Mouse (Mus musculus) telencephalon, adult 2 months (tissue): Measurements from ENCODE around the gene Pla2g10.
A peak's percentile ranks its signal among the peaks of the same experiment; 100 is the strongest.
"Not testable (repeated sequence)": the region's sequence is repeated elsewhere in the genome, so short reads cannot be mapped to it uniquely, and the experiment has no call there.

Experiments
- DNase-seq: peaks from one replicate; pipeline ENCODE4 v3.0.0-alpha.2; 2011; ENCODE audit warnings: low read depth, low spot score

Pla2g10 gene

GRCm38 (mm10) chr16:13730285-13731255, at the start of gene Pla2g10:
Gene Pla2g10 (minus strand): TSS chr16:13730983.
- no peak for DNase-seq

GRCm38 (mm10) chr16:13774651-13775050, 43.9 kb upstream of the Pla2g10 start:
- not testable (repeated sequence) for DNase-seq

- DNase-seq = not testable (repeated sequence)
Measured at GRCm38 (mm10) chr16:13774011-13774410, 43.2 kb upstream of the Pla2g10 start.

DNA sequence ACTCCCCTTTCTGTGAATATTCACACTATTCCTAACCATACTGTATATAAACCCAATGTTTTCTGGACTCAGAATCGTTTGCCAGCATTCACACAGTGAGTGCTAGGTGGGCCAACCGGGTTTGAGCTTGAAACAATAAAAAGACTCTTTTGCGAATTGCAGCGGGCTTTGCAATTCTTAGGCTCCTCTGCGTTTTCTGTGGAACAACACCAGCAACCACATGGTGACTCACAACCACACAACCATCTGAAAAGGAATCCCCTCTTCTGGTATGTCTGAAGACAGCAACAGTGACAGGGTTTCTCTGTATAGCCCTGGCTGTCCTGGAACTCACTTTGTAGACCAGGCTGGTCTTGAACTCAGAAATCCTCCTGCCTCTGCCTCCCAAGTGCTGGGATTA, 41.3 kb upstream of the Pla2g10 start:
- DNase-seq = not testable (repeated sequence)

DNA sequence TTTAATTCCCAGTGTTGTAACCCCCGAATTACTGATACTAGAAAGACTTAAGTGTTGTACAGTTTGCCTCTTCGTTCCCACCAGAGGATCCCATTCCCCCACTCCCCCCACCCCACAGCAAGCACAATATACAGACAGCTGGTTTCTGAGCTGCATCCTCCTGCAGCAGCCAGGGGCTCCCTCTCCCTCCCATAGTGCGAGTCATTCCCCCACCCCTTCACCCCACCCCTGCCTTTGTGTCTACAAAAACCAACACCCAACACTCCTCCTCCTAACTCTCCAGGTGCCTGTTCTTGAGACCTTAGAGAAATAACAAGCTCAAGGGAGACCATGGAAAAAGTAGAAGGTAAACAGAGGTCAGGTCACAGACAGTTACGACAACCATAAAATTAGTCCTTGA, 40.8 kb upstream of the Pla2g10 start:
- DNase-seq = not testable (repeated sequence)

DNA sequence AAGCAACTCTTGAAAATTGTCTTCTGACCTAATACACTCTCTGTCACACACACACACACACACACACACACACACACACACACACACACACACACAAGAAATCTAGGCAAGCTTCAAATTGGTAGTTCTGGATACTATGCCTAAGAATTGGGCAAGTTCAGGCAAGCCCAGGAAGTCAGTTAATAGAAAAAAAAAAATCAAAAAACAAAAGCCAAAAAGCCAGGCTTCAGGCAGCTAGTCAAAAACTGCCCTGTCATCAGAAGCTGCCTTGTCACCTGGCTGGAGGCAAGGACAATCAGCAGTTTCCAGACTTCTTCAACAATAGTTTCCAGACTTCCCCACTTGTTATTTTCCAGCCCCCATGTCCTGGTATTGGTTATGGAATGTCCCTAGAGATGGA, 35.6 kb upstream of the Pla2g10 start:
- no peak for DNase-seq

DNA sequence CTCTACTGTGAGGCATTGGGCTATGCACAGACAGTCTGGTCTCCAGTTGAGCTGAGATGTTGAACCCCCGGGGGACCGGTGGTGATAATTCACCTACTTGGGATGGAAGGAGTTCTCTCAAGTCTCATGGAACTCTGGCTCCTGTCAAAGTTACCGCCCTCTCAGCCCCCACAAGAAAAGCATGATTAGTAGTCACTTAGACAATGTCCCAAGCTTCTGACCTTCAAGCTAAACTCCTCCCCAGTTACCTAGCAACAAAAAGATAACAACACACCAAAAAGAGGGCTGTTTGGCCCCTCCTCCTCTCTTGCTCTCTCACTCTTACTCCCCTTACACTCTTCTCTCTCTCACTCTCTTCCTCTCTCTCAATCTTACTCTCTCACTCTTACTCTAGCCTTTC, 33.7 kb upstream of the Pla2g10 start:
- DNase-seq = no peak

- DNase-seq = not testable (repeated sequence)
Measured at GRCm38 (mm10) chr16:13762807-13763206, 32.0 kb upstream of the Pla2g10 start.

GRCm38 (mm10) chr16:13757823-13758222, 27.0 kb upstream of the Pla2g10 start:
- no peak for DNase-seq

GRCm38 (mm10) chr16:13754400-13755190, 23.8 kb upstream of the Pla2g10 start:
- DNase-seq = peak; percentile 87

GRCm38 (mm10) chr16:13753986-13754385, 23.2 kb upstream of the Pla2g10 start:
- DNase-seq = no peak

- DNase-seq = no peak
Measured at GRCm38 (mm10) chr16:13750626-13751025, 19.8 kb upstream of the Pla2g10 start.

GRCm38 (mm10) chr16:13749981-13750380, 19.2 kb upstream of the Pla2g10 start:
- DNase-seq = no peak

GRCm38 (mm10) chr16:13749306-13749705, 18.5 kb upstream of the Pla2g10 start:
- no peak for DNase-seq

DNA sequence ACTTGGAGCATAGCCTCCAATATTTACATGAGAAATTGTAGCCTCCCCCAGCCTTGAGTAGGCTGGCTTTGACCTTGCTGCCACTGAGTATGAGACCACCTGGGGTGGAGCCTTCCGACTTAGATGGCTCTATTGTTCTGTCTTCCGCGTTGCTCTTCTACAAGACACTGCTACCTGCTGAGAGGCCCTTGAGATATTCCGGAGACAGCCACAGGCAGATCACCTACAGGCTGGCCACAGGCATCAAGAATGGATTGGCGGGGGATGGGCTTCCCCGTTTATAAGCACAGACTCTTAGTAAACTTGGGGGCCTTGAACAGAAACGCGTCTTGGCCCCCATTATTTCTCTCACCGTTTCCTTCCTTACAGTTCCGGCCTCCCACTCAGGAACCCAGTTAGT, 18.0 kb upstream of the Pla2g10 start:
- DNase-seq = not testable (repeated sequence)

DNA sequence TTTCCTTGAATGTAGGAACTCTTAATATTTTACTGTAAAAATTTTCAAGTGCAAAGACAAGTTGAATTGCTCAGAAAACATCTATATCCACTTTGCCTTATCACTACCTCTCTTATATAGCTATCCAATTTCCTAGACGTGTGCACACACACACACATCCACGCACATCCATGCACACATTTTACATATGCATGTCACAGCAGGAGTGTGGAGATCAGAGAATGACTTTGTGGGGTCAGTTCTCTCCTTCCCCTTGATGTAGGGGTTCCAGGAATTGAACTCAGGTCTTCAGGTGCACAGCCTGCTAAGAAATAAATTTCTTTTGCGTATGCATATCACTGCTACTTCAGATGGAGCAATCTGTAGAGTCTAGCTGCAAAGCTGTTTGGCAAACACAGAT, 17.3 kb upstream of the Pla2g10 start:
- no peak for DNase-seq

DNA sequence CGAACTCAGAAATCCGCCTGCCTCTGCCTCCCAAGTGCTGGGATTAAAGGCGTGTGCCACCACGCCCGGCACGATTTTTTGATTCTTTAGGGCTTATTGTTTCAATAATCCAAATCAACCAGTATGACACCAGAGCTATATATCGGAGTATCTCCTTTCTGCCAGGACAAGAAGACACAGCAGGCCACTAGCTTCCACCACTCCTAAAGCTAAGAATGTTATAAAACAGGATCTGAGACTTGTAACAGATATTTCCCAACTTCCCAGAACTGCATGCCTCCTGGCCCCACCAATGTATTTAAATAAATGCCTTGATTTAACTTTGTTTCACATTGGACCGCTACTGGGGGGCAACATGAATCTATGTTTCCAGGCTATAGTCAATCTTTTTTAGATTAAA, 16.9 kb upstream of the Pla2g10 start:
- no peak for DNase-seq

DNA sequence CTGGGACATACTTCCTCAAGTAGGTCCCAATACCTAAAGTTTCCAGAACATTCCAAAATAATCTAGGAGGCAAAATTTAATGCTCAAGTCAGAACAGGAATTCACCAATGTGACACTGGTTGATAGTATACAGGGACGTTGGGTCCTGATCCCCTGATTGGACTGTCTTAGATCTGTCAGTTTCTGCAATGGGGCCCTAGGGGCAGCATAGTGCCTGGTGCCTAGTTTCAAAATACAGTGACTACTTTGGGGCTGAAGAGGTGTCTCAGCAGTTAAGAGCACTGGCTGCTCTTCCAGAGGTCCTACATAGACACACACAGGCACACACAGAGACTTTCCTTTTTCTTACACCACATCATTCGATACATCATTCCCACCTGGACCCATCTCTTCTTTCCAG, 10.1 kb upstream of the Pla2g10 start:
- no peak for DNase-seq

DNA sequence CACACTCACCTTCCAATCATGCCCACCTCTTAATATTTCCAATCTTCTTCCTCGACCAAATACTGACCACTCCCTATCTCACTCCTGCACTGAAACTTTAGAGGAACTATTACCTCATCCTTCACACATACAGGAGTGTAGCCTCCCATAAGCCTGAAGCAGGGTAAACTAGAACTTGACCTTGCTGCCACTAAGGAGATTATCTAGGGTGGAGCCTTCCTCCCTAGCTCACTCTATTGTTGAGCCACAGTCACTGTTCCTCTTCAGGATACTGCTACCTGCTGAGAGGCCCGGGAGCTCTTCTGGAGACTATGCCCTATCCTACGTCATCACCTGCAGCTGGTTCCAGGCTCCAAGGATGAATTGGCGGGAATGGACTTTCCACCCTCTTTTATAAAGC, 8.3 kb upstream of the Pla2g10 start:
- not testable (repeated sequence) for DNase-seq

- DNase-seq = no peak
Measured at GRCm38 (mm10) chr16:13735977-13736376, 5.2 kb upstream of the Pla2g10 start.

DNA sequence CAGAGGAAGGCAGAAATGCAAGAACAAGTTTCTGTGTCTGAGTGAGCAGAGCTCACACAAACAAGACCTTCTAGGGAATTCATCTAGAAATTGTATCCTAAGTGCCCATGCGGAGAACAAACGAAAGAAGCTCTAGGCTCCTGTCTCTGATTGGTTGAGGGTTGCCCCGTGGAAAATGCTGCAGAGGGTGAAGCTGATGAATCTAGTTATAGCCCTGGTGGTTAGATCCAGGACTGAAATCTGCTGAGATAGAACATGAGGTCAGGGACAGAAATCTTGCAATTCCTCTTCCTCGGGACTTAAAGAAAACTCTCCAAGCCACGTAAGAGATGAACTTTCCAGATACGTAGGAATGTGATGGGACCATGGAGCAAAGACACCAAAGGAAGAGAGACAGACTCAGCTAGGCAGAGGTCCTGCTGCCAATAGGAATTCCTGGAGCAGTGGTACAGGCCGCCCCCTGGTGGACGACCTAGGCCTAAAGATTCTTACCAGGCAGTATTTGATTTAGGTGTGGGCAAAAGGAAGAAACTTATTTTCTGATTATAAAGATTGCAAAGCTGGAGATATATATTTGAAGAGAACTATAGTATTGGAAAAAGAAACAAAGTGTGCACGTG, 2.8 kb upstream of the Pla2g10 start:
- DNase-seq = peak; percentile 33

GRCm38 (mm10) chr16:13732786-13733185, 2.0 kb upstream of the Pla2g10 start:
- DNase-seq = no peak
